Mouse (Mus musculus) frontal cortex, adult (tissue): Measurements from ENCODE around the gene Minos1.

ENCODE experiments used
- ATAC-seq: cut with Nextera tagmentation; 2 replicates; pipeline ENCODE4 v1.9.2; 2017; ENCODE audit warnings: mild to moderate bottlenecking, moderate library complexity, mixed read lengths; ENCODE audit not compliant: low TSS enrichment

Minos1 gene

DNA sequence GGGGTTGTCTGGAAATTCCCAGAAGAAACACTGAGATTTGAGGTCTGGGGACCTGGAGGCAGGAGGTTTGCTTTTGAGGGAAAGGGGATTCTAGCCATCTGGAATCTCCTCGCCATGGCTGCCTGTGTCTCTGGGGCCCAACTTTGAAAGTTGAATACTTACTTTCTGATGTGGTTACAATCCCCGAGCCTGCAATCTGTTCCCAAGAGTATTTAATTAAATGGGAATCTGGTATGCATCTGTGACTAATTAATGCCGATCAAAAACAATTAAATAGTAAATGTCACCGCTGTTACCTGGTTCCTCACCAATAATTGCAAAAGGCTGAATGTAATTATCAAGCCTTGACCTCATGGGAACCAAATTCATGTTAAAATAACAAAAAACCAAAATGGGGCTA is 13.7 kb upstream of the Minos1 start:
- ATAC-seq = no peak

DNA sequence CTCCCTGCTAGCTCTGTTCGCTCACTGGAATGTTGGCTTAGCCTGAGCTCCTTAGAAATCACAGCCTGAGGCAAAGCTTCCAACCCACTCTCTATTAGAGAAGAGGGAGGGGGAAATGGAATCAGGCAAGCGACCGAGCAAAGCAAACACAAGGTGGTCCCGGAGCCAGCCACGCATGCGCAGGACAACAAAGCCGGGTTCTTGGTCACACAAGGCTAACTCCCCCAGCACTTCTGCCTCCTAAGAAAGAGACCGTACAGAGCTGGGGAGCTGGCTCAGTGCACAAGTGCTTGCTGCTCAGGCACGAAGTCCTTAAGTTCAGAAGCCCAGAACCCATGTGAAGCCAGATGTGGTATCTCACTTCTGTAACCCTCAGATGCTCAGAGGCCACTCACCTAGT is 12.1 kb upstream of the Minos1 start:
- no peak for ATAC-seq

DNA sequence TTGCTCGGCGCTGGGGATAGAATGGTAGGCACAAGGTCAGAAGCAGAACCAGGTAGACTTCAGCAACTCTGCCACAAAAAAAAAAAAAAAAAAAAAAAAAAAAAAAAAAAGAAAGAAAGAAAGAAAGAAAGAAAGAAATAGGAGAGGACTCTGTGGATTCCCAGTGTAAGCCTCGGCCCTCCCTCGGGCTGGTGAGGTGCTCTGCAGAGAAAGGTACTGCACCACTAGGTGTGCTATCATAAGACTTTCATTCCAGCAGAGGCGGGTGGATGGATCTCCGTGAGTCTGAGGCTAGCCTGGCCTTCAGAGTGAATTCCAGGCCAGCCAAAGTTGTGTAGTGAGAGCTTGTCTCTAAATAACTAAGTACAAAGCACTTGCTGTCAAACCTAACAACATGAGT is 10.9 kb upstream of the Minos1 start:
- ATAC-seq = no peak

DNA sequence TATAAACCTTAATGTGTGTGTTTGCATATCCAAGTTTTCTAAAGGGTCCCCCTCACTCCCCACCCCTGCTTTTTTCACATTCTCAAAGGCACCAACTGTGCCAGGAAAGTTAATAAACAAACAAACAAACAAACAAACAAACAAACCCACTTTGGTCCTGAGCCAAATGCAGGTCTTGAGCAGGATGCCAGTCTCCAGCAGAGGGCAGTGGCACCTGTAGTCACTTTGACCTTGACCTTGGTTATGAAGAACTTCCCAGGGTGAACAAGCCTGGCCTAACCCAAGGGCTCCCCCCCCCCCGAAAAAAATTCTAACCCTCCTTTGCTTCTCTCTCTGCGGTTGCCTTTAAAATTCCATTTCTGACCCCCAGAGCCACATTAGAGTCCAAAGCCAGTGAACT is 9.4 kb upstream of the Minos1 start:
- no peak for ATAC-seq

DNA sequence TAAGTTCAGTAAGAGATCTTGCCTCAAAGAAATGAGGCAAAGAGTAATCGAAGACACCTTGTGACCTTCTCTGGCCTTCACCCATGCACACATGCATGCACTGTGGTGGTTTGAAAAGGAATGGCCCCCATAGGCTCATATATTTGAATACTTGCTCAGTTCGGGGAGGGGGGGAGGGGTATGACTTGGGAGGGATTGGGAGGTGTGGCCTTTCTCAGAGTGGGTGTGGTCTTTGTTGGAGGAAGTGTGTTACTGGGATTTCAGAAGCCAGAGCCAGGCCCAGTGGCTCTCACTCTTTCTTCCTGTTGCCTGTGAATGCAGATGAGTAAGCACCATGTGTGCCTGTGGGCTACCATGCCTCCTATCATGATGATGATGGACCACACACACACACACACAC is 5.1 kb upstream of the Minos1 start:
- no peak for ATAC-seq

DNA sequence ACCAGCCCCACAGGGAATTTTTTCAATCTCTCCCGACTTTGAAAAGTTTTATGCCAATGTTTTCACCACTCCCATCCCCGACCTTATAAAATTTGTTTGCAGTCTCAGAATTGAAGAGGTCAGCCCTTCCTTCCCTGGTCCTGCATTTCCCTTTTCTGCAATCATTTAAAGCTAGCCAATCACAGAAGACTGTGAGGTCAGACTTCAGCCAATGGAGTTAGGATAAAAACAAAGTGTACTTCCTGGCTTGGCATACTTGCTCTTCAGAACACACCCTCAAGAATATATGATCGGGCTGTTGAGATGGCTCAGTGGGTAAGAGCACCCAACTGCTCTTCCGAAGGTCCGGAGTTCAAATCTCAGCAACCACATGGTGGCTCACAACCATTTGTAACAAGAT is 2.2 kb upstream of the Minos1 start:
- ATAC-seq = no peak

DNA sequence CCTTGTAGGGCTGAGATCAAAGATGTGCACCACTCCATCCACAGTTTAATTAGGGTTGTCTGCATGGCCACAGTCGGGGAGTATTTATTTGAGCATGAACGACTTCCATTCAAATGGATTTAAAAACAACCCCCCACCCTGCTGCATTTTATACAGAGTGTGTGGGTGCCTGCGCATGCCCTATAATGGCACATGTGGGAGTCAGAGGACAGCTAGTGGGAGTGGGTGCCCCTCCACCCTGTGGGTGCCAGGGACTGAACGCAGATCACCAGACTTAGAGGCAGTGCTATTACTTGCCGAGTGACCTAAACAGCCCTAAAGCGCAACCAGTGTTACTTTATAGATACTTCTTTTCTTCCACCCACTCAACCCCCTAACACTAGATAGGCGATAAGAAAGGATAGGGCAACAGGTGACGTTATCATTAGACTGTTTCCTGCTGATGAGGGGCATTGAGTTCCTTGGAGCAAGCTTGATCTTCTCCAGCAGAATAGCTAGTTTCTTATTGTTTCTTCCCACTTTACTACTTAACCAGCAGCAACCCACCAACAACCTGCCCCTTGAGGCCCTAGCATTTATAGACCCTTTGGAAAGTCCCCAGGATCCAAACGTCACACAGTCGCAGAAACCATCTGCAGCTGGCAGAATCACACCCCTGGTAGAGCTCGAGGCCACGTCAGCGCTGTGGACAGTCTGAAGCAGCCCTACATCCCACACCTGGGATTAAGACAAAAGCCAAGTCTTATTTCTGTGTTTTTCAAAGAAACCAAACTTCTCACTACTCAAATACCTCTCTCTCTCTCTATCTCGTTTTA is 1.2 kb upstream of the Minos1 start:
- ATAC-seq = no peak

DNA sequence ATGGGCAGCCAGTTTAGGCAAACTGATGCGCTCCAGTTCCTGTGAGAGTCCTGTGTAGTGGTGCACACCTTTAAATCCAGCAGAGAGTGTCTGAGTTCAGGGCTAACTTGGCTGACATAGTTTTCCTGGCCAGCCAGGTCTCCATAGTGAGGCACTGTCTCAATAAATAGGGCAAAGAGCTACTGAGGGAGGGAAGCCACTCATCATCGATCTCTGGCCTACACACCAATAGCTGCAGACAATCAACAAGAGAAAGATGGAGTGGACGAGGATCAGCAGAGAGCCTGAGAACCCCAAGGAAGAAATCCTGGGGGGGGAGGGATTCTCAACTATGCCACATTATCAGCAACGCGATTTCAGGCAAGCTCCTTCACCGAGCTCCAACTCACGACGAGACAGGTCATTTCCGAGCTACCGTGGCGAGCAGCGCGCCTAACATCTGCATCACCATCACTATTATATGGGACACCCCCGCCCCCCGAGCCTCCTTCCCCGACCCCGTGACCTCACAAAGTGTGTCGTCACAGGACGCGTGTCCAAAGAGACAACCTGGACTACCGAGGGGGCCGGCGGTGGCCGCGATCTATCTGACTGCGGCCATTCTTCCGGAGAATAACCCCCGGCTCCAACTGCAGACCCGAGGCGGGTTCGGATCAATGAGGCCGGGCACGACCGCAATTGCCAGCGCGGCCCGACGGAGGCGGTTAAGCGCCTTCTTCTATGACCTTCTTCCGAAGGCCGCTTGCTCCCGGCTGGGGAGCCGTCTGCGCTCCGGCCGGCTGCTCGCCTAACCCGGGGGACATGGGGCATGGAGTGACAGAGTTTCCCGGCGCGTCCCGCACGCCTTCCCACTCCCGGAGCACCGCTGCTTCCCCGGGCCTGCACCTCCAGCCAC is 860 bp downstream of the Minos1 start:
- ATAC-seq = no peak

DNA sequence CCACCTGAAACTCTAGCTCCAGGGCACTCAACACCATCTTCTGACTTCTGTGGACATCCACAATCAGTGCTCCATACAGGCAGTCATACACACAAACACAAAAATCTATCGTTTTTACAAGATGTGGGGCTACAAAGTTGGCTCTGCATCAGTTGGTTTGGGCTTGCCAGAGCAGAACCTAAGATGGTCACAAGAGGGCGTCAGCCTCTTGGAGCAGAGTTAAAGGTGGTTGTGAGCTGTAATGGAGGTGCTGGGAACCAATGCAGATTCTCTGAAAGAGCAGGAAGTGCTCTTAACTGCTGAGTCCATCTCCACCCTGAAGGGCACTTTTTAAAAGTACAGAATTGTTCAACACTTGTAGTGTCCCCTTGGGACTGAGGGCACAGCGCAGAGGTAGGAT is 4.4 kb downstream of the Minos1 start:
- no peak for ATAC-seq

DNA sequence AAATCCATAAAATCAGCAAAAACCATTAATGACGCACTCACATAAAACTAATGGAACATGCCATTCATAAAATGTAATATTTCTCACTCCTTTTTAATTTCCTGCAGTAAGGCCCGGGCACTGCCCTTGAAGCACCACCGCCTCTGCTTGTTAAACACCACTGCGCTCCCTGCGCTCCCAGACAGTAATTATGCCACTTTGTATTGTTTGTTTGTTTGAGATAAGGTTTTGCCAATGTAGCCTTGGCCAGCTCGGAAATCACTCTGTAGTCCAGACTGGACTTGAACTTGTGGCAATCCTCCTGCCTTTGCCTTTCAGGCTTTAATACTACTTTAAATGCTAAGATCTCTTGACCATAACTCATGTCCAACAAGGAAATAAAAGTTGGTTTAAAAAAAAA is 6.0 kb downstream of the Minos1 start:
- no peak for ATAC-seq

DNA sequence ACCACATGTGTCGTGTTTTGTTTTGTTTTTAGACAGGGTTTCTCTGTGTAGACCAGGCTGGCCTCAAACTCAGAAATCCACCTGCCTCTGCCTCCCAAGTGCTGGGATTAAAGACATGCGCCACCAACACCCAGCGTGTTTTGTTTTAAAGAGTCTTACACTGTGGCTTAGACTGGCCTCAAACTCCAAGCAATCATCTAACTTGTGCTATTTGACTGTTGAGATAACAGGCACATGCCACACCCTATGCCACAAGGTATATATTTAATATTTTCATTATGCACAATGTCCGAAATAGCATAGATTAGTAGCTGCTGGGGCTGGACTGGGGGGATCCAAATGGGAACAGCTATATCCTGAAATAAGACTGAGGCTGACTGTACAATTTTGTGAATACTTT is 8.4 kb downstream of the Minos1 start:
- no peak for ATAC-seq

DNA sequence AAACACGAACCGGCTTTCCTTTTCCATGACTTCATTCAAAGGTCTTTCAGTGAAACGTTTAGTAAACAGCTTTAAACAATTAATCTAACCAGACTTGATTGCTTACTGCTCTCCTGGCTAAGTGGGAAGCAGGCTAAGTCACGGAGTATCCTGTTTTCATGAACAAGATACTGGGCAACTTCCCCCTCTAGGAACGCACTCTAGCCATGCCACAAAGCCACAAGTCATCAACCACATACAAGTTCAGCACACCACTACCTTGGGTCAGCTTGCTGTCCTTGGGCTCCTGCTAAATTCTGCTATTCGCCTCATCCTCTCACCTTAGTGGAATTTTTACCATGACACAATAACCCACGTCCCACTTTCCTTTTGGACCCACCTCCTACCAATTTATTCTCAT is 9.9 kb downstream of the Minos1 start:
- ATAC-seq = no peak

DNA sequence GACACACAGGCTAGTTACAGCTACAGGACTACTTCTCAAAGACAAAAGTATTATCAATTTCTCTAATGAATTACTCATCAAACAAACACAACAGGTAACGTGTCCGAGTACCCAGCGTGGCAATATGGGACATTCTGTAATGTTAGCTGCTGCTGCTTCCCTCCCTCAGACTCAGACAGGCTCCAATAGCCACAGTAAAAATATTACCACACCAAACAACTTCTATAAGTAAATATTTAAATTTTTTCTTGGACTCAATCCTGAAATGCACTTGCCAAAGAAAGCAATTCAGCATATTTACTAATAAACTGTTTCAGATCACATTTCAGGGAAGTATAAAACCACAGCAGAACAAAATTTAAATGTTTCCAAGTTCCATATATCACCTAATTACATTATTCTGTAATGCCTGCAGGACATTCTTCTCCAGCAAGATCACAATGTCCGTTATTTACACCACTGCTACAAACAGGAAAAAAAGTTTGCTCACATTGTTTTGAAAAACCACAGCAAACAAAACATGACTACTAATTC is 10.6 kb downstream of the Minos1 start:
- ATAC-seq = no peak

DNA sequence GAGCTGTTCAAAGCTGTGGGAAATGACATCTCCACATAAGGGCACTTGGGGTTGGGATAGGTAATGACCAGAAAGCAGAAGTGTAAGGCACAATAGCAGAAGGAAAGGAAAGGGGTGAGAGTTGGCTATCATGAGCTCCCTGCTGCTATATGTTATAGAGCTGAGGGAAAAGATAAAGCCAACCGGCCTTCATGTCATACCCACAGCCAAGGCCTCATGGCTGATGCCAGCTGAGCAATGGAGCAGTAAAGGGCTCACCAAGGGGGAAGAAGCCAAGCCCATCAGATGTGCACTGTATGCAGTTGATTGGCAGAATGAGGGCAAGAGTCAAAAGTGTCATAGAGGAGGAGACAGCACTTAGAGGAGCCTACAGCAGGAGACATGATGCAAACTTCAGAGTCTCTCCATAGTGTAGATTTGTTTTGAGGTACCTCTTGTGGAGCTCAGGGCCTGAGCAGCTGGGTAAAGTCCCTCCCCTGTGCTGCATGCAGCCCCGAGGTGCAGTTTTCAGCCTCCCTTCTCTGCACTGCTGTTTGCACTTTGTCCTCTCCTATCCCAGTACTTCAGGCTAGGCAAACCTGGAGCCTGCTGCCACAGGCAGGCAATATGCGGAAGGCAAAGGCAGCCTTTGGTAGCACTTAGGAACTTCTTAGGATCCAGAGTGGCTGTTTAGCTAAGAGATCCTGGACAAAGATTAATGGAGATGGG is 14.4 kb downstream of the Minos1 start:
- ATAC-seq = no peak

DNA sequence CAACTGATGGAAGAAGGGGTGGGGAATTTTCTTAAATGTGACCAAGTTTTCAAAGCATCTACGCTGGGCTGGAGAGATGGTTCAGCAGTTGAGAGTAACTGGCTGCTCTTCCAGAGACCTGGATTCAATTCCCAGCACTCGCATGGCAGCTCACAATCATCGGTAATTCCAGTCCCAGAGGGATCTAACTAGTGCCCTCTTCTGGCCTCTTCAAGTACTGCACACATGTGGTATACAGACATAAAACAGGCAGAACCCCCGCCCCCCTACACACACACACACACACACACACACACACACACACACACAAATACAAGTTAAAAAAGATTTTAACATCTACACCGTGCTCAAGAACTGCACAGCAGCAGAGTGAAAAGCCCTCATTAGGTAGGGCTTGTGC is 15.2 kb downstream of the Minos1 start:
- no peak for ATAC-seq

DNA sequence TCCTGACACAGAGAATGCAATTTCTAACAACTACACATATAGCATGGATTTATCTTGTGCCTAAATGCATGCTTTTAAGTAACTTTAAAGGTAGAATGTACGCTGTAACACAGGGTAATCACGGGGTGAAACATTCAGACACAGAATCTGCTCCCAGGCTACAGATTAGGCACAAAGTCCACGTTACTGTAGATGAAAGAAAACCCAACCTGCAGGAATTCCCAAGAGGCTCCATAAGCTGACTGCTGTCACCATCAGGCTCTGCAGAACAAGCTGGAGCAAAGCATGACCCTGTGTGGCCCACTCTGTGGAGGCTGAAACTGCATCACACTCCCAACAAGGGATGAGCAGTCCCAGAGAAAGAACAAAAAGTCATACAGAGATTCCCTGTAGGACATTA is 18.4 kb downstream of the Minos1 start:
- no peak for ATAC-seq

DNA sequence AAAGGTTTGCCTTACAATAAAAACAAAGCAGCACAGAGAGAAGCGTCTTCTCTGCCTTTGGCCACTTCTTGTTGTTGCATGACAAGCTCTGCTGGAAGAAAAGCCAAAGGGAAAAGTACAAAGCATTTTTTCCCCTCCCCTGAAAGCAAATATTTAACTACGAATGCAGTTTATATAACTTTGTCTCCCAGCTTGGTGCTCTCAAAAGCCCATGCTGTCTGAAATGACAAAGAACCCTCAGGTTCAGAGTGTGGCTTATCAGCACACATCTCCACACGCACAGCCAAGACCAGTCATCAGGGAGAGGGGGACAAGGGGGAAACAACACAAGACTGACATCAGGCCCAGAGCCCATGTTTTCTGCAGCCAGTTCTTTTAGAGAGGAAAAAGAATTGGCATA is 19.5 kb downstream of the Minos1 start:
- ATAC-seq = no peak

DNA sequence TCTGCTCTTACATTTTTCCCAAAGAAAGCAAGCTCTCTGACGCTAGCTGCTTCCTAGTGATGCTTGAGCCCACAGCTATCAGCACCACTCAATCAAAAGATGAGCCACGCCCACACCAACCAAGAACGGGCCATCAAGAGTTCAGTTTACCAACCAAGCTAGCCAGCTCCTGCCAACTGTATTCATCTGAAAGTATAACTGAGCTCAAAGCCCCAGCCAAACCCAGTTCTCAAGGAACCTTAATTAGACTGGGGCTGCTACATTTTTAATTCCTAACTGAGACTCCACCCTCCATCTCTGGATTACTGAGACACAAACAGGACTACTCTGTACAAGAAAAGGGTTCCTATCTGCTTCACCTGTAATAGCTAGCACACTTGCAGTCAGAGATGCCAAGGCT is 20.1 kb downstream of the Minos1 start:
- no peak for ATAC-seq

DNA sequence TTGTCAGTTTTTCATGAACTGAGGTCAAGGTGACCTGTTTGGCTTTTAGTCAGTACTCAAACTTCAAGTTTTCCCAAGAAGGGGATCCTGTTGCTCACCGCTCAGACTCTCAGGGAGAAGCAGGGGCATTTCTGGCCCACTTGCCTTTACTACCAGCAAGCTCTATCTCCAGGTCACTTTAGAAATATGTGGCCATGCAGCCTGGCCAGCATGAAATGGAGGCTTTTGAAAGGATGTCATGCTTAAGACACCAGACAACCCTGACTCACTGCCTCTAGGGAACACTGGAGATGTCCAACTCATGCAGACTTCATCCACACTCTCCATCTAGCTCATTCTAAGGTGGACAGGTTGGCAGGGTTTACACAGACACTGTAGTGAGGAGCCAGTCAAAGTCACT is 25.5 kb downstream of the Minos1 start:
- ATAC-seq = no peak

DNA sequence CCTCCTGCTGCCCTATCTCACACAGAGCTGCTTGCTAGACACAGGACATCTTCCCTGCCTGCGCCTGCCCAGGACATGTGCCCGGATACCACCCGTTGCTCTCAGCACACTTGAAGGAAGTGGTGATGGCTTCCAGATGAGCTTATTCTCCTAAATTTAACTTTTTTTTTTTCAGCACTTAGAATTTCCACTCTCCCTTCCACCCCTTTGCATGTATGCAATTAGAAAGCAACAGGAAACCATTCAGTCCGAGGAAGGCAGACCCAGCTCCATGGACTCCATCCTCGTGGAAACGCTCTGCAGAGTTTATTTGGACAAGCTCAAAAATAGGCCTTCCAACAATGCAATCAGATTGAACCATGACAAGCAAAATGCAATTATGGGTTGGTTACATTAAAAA is 29.4 kb downstream of the Minos1 start:
- no peak for ATAC-seq

DNA sequence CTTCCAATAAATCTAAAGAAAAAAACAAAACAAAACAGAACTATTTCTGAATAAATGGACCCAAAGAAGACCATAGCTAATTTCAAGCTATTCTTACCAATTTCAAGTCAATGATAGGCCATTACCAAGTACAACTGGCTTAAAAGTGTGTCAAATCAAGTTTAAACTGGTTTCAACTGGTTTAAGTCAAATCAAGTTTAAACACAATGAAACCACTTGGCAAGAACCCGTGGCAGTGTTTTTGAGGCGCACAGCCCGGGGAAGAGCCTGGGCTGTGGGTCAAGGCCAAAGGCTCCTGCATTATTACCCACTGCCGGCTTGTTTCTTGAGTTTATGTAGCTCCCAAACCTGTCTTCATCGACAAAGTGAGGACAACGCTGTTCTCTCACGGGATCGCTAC is 30.6 kb downstream of the Minos1 start:
- no peak for ATAC-seq

DNA sequence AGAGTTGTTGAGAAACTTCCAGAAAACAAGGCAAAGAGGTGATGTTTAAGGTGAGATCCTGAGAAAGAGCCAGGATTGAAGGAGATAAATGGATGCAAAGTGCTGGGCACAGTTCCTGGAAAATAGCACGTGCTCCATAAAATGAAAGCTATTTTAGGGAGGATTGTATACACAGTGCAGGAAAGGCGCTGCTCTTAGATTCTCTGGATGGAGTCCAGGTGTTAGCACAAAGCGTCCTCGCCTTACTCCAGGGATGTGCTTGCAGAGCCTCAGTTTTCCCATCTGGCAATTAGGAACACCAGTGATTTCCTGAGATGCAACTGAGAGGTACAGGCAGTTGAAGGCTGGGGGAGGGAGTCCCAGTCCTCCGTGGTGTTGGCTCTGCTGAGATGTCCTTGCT is 34.7 kb downstream of the Minos1 start:
- ATAC-seq = no peak
